Mouse (Mus musculus): Measurements from ENCODE around the gene Olfr1392.
"Not testable (repeated sequence)": the region's sequence is repeated elsewhere in the genome, so short reads cannot be mapped to it uniquely, and the experiment has no call there.

Gene Olfr1392

GRCm38 (mm10) chr11:49284982-49285381, at the start of gene Olfr1392:
TSS of gene Olfr1392 (plus strand) at chr11:49285282.
- not testable (repeated sequence) for DNase-seq

GRCm38 (mm10) chr11:49235459-49236207, 49.4 kb upstream of the Olfr1392 start:
- DNase-seq = no peak

GRCm38 (mm10) chr11:49236891-49237290, 48.2 kb upstream of the Olfr1392 start:
- no peak for DNase-seq

GRCm38 (mm10) chr11:49237532-49237931, 47.5 kb upstream of the Olfr1392 start:
- DNase-seq = no peak

DNA sequence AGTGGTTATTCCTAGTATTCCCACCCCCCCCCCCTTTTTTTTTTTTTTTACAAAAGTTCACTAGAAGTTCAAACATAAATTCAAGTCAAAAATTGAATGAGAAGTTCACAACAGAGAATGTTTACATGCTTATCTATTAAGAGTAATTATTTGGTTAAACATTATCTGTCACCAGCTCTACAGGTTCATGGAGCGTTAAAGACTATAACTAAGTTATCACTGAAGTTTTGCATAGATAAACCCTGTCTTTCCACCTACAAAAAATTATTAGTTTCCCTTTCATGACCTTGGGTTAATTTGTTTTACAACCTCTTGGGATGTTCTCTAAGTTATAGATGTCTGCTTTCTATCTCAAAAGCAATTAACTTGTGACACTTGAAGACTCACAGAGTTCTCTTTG, 44.8 kb upstream of the Olfr1392 start:
- no peak for DNase-seq

- no peak for DNase-seq
Measured at GRCm38 (mm10) chr11:49240874-49241273, 44.2 kb upstream of the Olfr1392 start.

DNA sequence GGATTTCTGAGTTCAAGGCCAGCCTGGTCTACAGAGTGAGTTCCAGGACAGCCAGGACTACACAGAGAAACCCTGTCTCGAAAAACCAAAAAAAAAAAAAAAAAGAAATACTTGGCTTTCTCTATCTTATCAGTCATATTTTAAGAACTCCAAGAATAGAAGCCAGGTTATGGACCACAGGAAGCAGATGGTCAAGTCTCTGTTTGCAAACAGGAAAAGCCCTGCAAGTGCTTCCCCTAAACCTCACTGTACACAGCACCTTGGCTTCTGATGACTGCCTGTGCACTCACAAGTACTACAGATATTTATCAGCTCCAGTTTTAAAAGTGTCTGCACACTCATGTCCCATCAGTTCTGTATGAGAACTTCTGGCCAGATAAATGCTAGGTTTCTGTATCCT, 43.6 kb upstream of the Olfr1392 start:
- DNase-seq = no peak

DNA sequence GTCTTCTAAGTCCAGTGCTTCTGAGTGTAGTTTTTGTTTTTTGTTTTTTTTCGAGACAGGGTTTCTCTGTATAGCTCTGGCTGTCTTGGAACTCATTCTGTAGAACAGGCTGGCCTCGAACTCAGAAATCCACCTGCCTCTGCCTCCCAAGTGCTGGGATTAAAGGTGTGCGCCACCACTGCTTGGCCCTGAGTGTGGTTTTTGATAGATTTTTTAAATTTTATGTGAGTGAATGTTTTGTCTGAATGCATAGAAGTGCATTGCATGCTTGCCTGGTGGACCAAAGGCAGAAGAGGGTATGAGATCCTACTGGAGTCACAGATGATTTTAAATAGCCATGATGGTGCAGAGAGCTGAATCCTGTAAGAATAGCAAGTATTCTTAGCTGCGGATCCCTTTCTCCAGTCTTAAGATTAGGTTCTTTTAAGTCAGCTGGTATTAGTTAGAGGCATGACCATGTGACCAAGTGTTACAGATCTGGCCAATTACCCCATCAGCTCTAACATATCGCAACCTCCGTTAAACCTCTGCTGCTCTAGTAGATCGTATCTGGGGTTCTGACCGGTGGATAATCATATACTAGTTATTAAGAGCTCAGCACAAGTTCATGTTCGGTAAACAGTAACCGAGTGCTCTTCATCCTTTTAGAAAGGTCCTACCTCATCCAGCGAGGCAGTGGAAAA, 42.0 kb upstream of the Olfr1392 start:
- DNase-seq = no peak

GRCm38 (mm10) chr11:49243727-49244594, 41.1 kb upstream of the Olfr1392 start, which contains the start of gene Mgat1:
TSS of gene Mgat1 (plus strand) at chr11:49244191.
- peak; percentile 83 to 86 for DNase-seq

- DNase-seq = no peak
Measured at GRCm38 (mm10) chr11:49244595-49244930, 40.5 kb upstream of the Olfr1392 start.

DNA sequence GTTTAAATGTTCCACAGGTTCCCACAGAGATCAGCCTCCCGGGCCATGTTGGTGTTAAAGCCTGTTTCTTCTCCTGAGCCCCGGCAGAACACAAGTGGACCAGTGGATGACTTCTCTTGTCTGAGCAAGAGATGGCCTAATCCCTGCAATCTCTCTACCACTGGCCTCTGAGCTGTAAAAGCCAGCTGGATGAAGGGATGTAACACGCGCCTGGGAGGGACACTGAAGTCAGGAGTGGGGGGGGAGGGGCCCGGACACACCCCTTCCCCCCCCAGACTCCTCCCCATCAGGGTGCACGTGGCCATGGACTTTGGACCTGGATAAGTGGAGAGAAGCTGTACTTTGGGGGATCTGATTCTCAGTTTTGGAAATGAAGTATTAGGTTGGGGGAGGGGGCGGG, 39.9 kb upstream of the Olfr1392 start:
- DNase-seq = no peak

DNA sequence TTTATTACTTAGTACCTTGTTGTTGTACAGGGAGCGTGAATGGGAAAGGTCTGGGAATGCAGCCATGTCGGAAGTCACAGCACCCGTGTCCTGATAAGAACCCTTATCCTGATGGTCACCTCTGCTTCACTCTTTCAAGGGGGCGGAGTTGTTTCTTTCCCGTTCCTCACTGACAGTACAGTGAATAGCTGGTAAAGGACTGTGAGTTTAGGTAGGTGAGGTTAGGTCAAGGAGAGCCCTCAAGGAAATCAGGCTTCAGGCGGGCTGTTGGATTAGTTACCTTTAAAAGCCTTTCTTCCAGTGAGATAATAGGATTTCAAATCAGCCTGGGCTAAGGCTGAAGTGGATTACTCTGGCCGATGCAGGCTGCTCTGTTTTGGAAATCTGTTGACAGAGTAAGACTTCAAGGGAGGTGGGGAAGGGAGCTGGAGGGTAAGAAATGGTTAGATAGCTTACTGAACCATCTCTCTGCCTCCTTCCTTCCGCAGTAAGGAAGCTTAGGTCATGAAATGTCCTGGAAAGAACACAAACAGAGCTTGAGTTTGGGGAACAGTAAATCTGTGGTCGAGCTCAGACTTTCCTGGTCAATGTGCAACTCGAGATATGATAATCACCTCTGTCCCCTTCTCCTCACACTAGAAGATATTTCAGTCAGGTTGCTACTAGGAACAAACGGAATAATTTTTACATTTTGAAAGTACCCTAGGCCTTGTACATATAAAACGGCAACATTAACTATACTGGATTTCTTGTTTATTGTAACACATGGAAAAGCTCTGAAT, 39.3 kb upstream of the Olfr1392 start:
- DNase-seq = no peak

GRCm38 (mm10) chr11:49246523-49246922, 38.6 kb upstream of the Olfr1392 start:
- DNase-seq = no peak

DNA sequence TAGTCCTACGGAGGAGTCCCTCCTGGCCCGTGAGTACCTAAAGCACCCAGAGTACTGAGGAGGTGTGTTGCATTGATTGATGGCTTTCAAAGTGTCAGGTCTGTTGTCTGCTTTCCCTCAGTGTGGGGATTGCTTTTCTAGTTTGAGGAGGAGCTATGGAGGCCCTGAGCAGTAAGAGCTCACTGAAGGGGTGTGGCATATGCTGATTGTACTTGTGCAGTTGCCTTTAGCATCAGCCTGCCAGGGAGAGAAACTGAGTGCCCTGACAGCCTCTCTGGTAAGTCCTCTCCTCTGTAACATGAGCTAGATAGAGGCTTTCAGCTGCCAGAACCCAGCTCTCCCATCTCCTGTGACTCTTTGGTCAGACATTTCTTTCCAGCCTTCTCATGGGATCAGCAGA, 37.8 kb upstream of the Olfr1392 start:
- DNase-seq = no peak

DNA sequence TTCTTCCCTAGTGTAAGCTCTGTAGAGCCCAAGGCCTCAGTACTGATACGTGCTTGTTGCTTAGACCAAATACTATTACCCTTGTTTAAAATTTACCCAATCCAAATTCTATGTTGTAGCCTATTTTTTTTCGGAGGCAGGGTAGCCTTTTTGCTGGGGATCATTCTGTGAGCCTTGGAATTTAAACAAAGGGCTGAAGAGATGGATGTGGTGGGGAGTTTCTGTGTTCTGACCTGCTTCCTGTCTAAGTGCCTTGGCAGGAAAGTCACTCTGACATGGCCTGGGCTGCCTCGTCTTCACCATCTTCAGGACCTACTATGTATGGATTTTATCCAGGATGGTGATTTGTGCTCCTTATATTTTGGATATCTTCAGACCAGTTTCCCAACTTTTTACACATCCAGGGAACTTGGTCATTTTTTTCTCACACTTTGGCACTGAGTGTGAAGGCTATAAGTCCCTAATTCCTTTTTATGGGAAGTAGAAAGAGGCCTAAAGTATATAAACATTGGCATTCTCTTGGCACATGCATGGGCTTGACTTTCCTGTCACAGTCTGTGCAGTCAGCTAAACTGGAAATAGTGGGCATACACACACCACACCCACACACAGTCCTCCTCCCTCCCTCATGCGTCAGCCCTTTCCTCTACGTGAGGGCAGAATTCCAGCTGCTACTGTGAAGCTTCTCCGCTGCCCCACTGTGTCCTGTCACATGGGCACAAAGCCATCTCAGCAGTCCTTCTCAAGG, 36.7 kb upstream of the Olfr1392 start:
- DNase-seq = no peak

- no peak for DNase-seq
Measured at GRCm38 (mm10) chr11:49248974-49249700, 35.9 kb upstream of the Olfr1392 start.

DNA sequence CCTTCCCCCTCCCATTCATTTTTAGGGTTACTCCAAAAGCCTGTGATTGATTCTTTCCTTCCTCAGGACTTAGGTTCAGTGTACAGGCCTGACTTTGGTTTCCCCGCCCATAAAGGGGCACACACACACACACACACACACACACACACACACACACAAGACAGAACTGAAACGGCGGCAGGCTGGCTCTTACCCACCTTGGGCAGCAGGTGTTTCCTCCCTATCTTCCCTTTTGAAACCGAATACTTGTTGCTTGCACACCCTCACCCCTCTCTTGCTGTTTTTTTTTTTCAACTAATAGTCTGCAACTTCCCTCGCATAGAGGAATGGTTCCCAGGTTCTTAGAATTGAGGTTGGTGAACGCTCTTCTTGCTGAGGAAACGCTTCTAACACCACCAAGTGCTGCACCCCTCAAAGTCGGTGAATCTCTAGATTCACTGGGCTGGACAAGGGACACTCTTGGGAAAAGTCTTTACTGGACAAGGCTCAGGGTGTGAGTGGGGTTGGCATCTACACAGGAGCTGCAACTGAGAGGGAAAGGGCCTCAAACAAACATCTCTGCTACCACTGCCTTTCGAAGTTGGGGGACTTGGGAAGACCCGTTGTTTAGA, 35.2 kb upstream of the Olfr1392 start:
- no peak for DNase-seq

GRCm38 (mm10) chr11:49250422-49251379, 34.4 kb upstream of the Olfr1392 start:
- DNase-seq = peak; percentile 52 to 57

DNA sequence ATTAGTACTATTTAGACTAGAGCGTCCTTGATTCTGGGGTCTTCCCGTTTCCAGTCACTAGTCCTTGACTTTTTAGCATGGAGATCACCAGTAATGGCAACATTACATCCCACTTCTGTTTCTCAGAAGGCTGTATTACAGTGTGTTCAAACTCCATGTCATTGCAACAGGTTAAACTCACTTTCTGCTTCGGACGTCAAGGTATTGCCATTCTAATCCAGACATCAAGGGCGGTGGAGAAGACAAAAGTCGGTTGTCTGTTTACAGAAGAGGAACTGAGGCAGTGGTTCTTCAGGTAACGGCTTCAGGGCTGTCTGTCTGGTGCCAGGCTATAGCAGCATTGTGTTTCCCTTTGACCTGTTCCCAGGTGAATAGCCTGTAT, 33.7 kb upstream of the Olfr1392 start:
- no peak for DNase-seq

DNA sequence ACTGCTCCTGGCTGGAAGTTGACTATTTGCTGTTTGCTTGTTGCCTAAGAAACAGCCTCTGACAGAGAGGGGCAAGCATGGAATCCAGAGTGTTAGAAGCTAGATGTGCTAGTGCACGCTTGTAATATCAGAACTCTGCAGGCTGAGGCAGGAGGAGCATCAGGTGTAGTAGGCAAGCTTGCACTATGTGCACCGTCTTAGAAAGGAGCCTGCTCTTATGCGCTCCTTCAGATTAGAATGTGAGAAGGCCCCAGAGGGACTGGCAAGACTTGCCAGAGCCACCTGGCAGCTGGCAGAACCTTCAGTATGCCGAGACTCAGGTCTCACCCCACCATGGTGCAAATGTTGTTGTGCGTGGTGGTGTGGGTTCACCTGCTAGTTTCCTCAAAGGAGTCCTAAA, 33.0 kb upstream of the Olfr1392 start:
- DNase-seq = no peak
